Mouse (Mus musculus): ENCODE data around the gene Gipc3. TPM values are rescaled to one million over a fixed set of nuclear protein-coding genes. Genes with fewer than 3 reads are reported as not detected.
A peak's percentile ranks its signal among the peaks of the same experiment; 100 is the strongest.

Gene Gipc3
- polyA plus RNA-seq, 1 experiment, result 1.3 TPM

GRCm38 (mm10) chr10:81318589-81319329 lies 24.3 kb downstream of the Gipc3 start:
- no peak for TF ChIP-seq POLR2A (IDR thresholded peaks at IDR 0.05; ENCODE audit: low read depth, low read length)
- no peak for TF ChIP-seq CTCF (IDR thresholded peaks at IDR 0.05; ENCODE audit: extremely low read depth, insufficient read depth, insufficient read length, insufficient replicate concordance)
- Histone ChIP-seq H3K36me3 (ENCODE audit: control insufficient read depth, insufficient read depth, low read length) (peaks cover 27% of the 10 kb centered on the region), H3K27me3 (ENCODE audit: control insufficient read depth, insufficient read depth, low read length) (no peaks in the 10 kb centered on the region), H3K27ac (ENCODE audit: insufficient read depth, low read length) (no peak overlapping the region), H3K4me1 (ENCODE audit: control insufficient read depth, insufficient read depth, insufficient read length) (peaks cover 9% of the 10 kb centered on the region; the same call in 1 of the 2 replicates), H3K4me3 (ENCODE audit: extremely low read depth, insufficient read depth, insufficient read length) (no peak overlapping the region)
- DNase-seq (ENCODE audit: low read depth in 1 of 2, low spot score in 2 of 2), result no peak
- 87% methylated on average over 13 of the region's 13 CpGs for WGBS

GRCm38 (mm10) chr10:81317273-81317672 lies 25.8 kb downstream of the Gipc3 start:
- Histone ChIP-seq H3K27me3 (ENCODE audit: control insufficient read depth, insufficient read depth, low read length) (no peaks in the 10 kb centered on the region), H3K27ac (ENCODE audit: insufficient read depth, low read length) (no peak overlapping the region), H3K4me1 (ENCODE audit: control insufficient read depth, insufficient read depth, insufficient read length) (peaks cover 9% of the 10 kb centered on the region; the same call in 1 of the 2 replicates), H3K36me3 (ENCODE audit: control insufficient read depth, insufficient read depth, low read length) (peaks cover 27% of the 10 kb centered on the region), H3K4me3 (ENCODE audit: extremely low read depth, insufficient read depth, insufficient read length) (no peak overlapping the region)
- no peak for DNase-seq (ENCODE audit: low read depth in 1 of 2, low spot score in 2 of 2)
- TF ChIP-seq CTCF (IDR thresholded peaks at IDR 0.05; ENCODE audit: extremely low read depth, insufficient read depth, insufficient read length, insufficient replicate concordance) (no peak), POLR2A (IDR thresholded peaks at IDR 0.05; ENCODE audit: low read depth, low read length) (no peak)
- WGBS, result 50% methylated on average over 19 of the region's 20 CpGs

GRCm38 (mm10) chr10:81316338-81317060 lies 26.6 kb downstream of the Gipc3 start:
- DNase-seq (ENCODE audit: low read depth in 1 of 2, low spot score in 2 of 2), result no peak
- Histone ChIP-seq H3K27ac (ENCODE audit: insufficient read depth, low read length) (no peak overlapping the region), H3K27me3 (ENCODE audit: control insufficient read depth, insufficient read depth, low read length) (no peaks in the 10 kb centered on the region), H3K4me1 (ENCODE audit: control insufficient read depth, insufficient read depth, insufficient read length) (peaks cover 5% of the 10 kb centered on the region; the same call in 1 of the 2 replicates), H3K4me3 (ENCODE audit: extremely low read depth, insufficient read depth, insufficient read length) (no peak overlapping the region), H3K36me3 (ENCODE audit: control insufficient read depth, insufficient read depth, low read length) (peaks cover 34% of the 10 kb centered on the region)
- 74% methylated on average over 16 of the region's 16 CpGs for WGBS
- TF ChIP-seq CTCF (IDR thresholded peaks at IDR 0.05; ENCODE audit: extremely low read depth, insufficient read depth, insufficient read length, insufficient replicate concordance) (peak; percentile 38; the same call in 1 of the 2 replicates), POLR2A (IDR thresholded peaks at IDR 0.05; ENCODE audit: low read depth, low read length) (no peak)

- H3K27ac ChIP-seq (ENCODE audit: insufficient read depth, low read length), result no peak overlapping the region
- no peak overlapping the region for H3K4me3 ChIP-seq (ENCODE audit: extremely low read depth, insufficient read depth, insufficient read length)
- H3K27me3 ChIP-seq (ENCODE audit: control insufficient read depth, insufficient read depth, low read length), result no peaks in the 10 kb centered on the region
- H3K36me3 ChIP-seq (ENCODE audit: control insufficient read depth, insufficient read depth, low read length), result peaks cover 42% of the 10 kb centered on the region
- TF ChIP-seq CTCF (IDR thresholded peaks at IDR 0.05; ENCODE audit: extremely low read depth, insufficient read depth, insufficient read length, insufficient replicate concordance) (no peak), POLR2A (IDR thresholded peaks at IDR 0.05; ENCODE audit: low read depth, low read length) (no peak)
- DNase-seq (ENCODE audit: low read depth in 1 of 2, low spot score in 2 of 2), result no peak
- WGBS, result 86% methylated on average over 16 of the region's 16 CpGs
- H3K4me1 ChIP-seq (ENCODE audit: control insufficient read depth, insufficient read depth, insufficient read length), result peaks cover 5% of the 10 kb centered on the region; the same call in 1 of the 2 replicates
Measured at GRCm38 (mm10) chr10:81315587-81315986, 27.5 kb downstream of the Gipc3 start.

GRCm38 (mm10) chr10:81314201-81314600 lies 28.9 kb downstream of the Gipc3 start:
- 77% methylated on average over 7 of the region's 7 CpGs for WGBS
- no peaks in the 10 kb centered on the region for H3K27me3 ChIP-seq (ENCODE audit: control insufficient read depth, insufficient read depth, low read length)
- no peak for DNase-seq (ENCODE audit: low read depth in 1 of 2, low spot score in 2 of 2)
- peaks cover 53% of the 10 kb centered on the region for H3K36me3 ChIP-seq (ENCODE audit: control insufficient read depth, insufficient read depth, low read length)
- no peak for TF ChIP-seq POLR2A (IDR thresholded peaks at IDR 0.05; ENCODE audit: low read depth, low read length)
- H3K4me3 ChIP-seq (ENCODE audit: extremely low read depth, insufficient read depth, insufficient read length), result no peak overlapping the region
- H3K27ac ChIP-seq (ENCODE audit: insufficient read depth, low read length), result no peak overlapping the region
- H3K4me1 ChIP-seq (ENCODE audit: control insufficient read depth, insufficient read depth, insufficient read length), result peaks cover 3% of the 10 kb centered on the region; the same call in 1 of the 2 replicates

GRCm38 (mm10) chr10:81313581-81313980 lies 29.5 kb downstream of the Gipc3 start:
- 93% methylated on average over 13 of the region's 13 CpGs for WGBS
- Histone ChIP-seq H3K36me3 (ENCODE audit: control insufficient read depth, insufficient read depth, low read length) (peaks cover 56% of the 10 kb centered on the region), H3K27me3 (ENCODE audit: control insufficient read depth, insufficient read depth, low read length) (no peaks in the 10 kb centered on the region), H3K4me3 (ENCODE audit: extremely low read depth, insufficient read depth, insufficient read length) (no peak overlapping the region), H3K4me1 (ENCODE audit: control insufficient read depth, insufficient read depth, insufficient read length) (peaks cover 3% of the 10 kb centered on the region; the same call in 1 of the 2 replicates), H3K27ac (ENCODE audit: insufficient read depth, low read length) (no peak overlapping the region)
- no peak for TF ChIP-seq POLR2A (IDR thresholded peaks at IDR 0.05; ENCODE audit: low read depth, low read length)
- no peak for TF ChIP-seq CTCF (IDR thresholded peaks at IDR 0.05; ENCODE audit: extremely low read depth, insufficient read depth, insufficient read length, insufficient replicate concordance)
- DNase-seq (ENCODE audit: low read depth in 1 of 2, low spot score in 2 of 2), result no peak
